Mouse (Mus musculus) kidney, adult 2 months (tissue): ENCODE measurements around the gene Mxd3. TPM values are rescaled to one million over a fixed set of nuclear protein-coding genes. Genes with fewer than 3 reads are reported as not detected.

Source experiments
- DNase-seq: peaks from one replicate; pipeline ENCODE4 v3.0.0; 2021
- H3K27ac ChIP-seq: fragments of 200-500 bp; 2 replicates; pipeline ENCODE4 v1.5.1; 2012; ENCODE audit warnings: low read depth, low read length, control low read depth, inconsistent platforms; ENCODE audit not compliant: insufficient read depth
- H3K27me3 ChIP-seq: fragments of 200-500 bp; replicated peaks from 2 replicates; pipeline ENCODE4 v1.6.1; 2012; ENCODE audit warnings: mild to moderate bottlenecking, moderate library complexity, low read length, inconsistent platforms; ENCODE audit not compliant: control insufficient read depth, insufficient read depth
- H3K36me3 ChIP-seq: fragments of 200-500 bp; 2 replicates; pipeline ENCODE4 v1.6.1; 2012; ENCODE audit warnings: mild to moderate bottlenecking, moderate library complexity, low read length, inconsistent platforms; ENCODE audit not compliant: control insufficient read depth, insufficient read depth
- H3K4me1 ChIP-seq: fragments of 200-500 bp; 2 replicates; pipeline ENCODE4 v1.6.1; 2011; ENCODE audit warnings: low read length; ENCODE audit not compliant: control insufficient read depth, insufficient read depth
- H3K4me3 ChIP-seq: fragments of 200-500 bp; 2 replicates; pipeline ENCODE4 v1.5.1; 2011; ENCODE audit warnings: mild to moderate bottlenecking, low read depth, low read length, control low read depth; ENCODE audit not compliant: insufficient read depth
- CTCF ChIP-seq: fragments of 200-500 bp; conservative IDR thresholded peaks from 2 replicates; pipeline ENCODE4 v1.5.1; 2011; ENCODE audit warnings: low read depth, mild to moderate bottlenecking, control low read depth, low read length, moderate library complexity, mixed read lengths; ENCODE audit not compliant: insufficient read depth, insufficient read length
- POLR2A ChIP-seq: fragments of 200-500 bp; IDR thresholded peaks from one replicate; pipeline ENCODE4 v1.6.1; 2011; ENCODE audit warnings: low read depth, low read length, control low read depth
- WGBS: fragments of 180-500 bp; shearing (Covaris S2); methylation state at CpG from one replicate; pipeline ENCODE4 v1.1.7; 2018; 5-methylcytosine and 5-hydroxymethylcytosine counted together
- polyA plus RNA-seq: library from polyadenylated mRNA; depleted of rRNA; stranded (reverse); fragments of >200 nt; gene quantifications from 2 replicates; pipeline ENCODE4 v1.2.3, GENCODE M21; 2012

The Mxd3 gene
- polyA plus RNA-seq, 1 experiment = 1.2 TPM

- WGBS = under 1% methylated on average over 73 of the region's 73 CpGs
- Histone ChIP-seq H3K27me3 (no peaks in the 10 kb centered on the region), H3K36me3 (no peaks in the 10 kb centered on the region; the same call in 1 of the 2 replicates), H3K4me3 (peak within 1 kb of the TSS; percentile 93), H3K27ac (peak within 1 kb of the TSS; percentile 78), H3K4me1 (peaks cover 13% of the 10 kb centered on the region)
- DNase-seq = peak; percentile 94
- TF ChIP-seq POLR2A = peak; percentile 25
- no peak for TF ChIP-seq CTCF
Measured at GRCm38 (mm10) chr13:55321434-55322129, 8.0 kb downstream of the Mxd3 start, which contains the start of gene Rab24. Rab24 (minus strand) TSS chr13:55321946.

- no peaks in the 10 kb centered on the region for H3K27me3 ChIP-seq
- H3K4me1 ChIP-seq = peaks cover 14% of the 10 kb centered on the region
- 57% methylated on average over 4 of the region's 4 CpGs for WGBS
- H3K36me3 ChIP-seq = no peaks in the 10 kb centered on the region; the same call in 1 of the 2 replicates
- peak within 1 kb of the TSS; percentile 93 for H3K4me3 ChIP-seq
- peak; percentile 38 for DNase-seq
- TF ChIP-seq POLR2A (no peak), CTCF (no peak)
- H3K27ac ChIP-seq = no peak within 1 kb of the TSS; the same call in 1 of the 2 replicates
Measured at GRCm38 (mm10) chr13:55319931-55320533, 9.6 kb downstream of the Mxd3 start, which contains the start of gene Prelid1. Prelid1 (plus strand) TSS chr13:55320500.

DNA sequence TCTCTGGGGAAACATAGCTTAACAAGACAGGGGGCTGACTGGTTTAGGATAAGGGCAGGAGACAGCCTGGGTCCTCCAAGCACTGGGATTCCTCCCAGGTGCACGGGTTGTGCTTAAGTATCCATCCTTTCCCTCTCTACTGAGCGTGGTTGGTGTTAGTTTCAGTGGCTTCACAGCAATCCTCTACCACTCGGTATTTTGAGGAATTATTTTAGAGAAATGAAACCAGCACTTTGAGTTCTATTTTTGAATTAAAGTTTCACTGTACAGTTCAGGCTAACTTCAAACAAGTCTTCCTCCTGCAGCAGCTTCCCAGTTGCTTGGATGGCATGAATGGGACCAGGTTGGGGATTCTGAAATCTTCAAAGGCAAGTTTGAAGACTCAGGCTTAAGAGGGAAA is 11.3 kb downstream of the Mxd3 start:
- no peaks in the 10 kb centered on the region for H3K27me3 ChIP-seq
- no peak for TF ChIP-seq CTCF
- TF ChIP-seq POLR2A = no peak
- DNase-seq = no peak
- 76% methylated on average over 3 of the region's 3 CpGs for WGBS
- no peak overlapping the region for H3K4me3 ChIP-seq
- peaks cover 4% of the 10 kb centered on the region for H3K36me3 ChIP-seq
- peaks cover 19% of the 10 kb centered on the region for H3K4me1 ChIP-seq
- H3K27ac ChIP-seq = no peak overlapping the region

DNA sequence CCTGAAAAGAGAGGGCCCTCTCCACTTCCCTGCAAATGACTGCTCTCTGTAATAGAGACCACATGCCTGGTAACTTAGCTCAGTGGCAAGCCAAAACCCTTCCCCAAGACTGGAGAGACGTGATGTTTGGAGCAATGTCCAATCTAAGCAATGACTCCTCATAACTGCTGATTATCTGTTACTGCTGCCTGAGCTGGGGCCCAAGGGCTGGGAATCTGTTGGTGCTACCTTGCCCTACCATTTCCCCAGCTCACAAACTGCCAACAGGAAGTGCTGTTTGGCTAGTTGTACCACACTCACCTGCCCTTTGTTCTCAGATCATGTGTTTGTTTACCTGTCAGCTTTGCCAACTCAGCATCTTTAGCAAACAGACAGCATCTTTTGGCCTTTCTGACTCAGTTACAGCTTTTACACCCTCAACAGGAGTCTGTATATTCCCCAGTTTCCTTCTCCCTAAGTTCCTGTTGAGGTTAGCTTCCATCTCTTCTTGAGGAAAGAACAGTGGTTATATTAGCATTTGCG is 14.7 kb downstream of the Mxd3 start:
- no peak overlapping the region for H3K4me3 ChIP-seq
- peak overlapping the region; percentile 0; the same call in 1 of the 2 replicates for H3K27ac ChIP-seq
- no peaks in the 10 kb centered on the region for H3K27me3 ChIP-seq
- peaks cover 15% of the 10 kb centered on the region for H3K36me3 ChIP-seq
- peak; percentile 40 for DNase-seq
- 69% methylated on average over 2 of the region's 2 CpGs for WGBS
- H3K4me1 ChIP-seq = peaks cover 8% of the 10 kb centered on the region; the same call in 1 of the 2 replicates
- TF ChIP-seq CTCF (no peak), POLR2A (no peak)

DNA sequence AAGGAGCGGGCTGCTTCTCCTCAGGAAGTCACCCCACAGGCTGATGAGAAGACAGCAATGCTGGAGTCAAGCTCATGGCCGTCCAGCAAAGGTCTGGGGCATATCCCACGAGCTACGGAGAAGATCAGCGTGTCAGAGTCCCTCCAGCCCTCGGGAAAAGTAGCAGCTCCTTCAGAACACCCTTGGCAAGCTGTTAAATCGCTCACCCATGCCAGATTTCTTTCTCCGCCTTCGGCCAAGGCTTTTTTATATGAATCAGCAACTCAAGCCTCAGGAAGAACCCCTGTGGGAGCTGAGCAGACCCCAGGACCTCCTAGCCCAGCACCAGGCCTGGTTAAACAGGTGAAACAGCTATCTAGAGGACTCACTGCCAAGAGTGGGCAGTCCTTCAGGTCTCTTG is 16.6 kb downstream of the Mxd3 start:
- WGBS = 49% methylated on average over 9 of the region's 9 CpGs
- Histone ChIP-seq H3K36me3 (peaks cover 20% of the 10 kb centered on the region), H3K27me3 (no peaks in the 10 kb centered on the region), H3K27ac (no peak overlapping the region), H3K4me3 (no peak overlapping the region), H3K4me1 (peaks cover 8% of the 10 kb centered on the region; the same call in 1 of the 2 replicates)
- DNase-seq = no peak
- TF ChIP-seq POLR2A = no peak
- TF ChIP-seq CTCF = no peak

DNA sequence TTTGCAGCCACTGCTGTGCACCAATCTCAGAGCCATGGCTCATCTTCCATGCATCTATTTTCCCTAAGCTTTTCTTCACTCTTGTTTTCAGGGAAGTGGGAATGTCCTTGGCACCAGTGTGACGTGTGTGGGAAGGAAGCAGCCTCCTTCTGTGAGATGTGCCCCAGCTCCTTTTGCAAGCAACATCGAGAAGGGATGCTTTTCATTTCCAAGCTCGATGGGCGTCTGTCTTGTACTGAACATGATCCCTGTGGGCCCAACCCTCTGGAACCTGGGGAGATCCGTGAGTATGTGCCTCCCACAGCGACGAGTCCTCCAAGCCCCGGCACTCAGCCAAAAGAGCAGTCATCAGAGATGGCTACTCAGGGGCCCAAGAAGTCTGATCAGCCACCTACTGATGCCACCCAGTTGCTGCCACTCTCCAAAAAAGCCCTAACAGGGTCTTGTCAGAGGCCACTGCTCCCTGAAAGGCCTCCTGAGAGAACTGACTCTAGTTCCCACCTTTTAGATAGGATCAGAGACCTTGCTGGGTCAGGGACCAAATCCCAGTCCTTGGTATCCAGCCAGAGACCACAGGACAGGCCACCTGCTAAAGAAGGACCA is 17.5 kb downstream of the Mxd3 start:
- no peak for DNase-seq
- Histone ChIP-seq H3K27me3 (no peaks in the 10 kb centered on the region), H3K4me1 (peaks cover 8% of the 10 kb centered on the region; the same call in 1 of the 2 replicates), H3K27ac (no peak overlapping the region), H3K36me3 (peaks cover 25% of the 10 kb centered on the region), H3K4me3 (no peak overlapping the region)
- 82% methylated on average over 8 of the region's 8 CpGs for WGBS
- TF ChIP-seq CTCF (no peak), POLR2A (no peak)
